Mouse (Mus musculus) midbrain, postnatal 0 days (tissue): ENCODE data around the gene Adprh. TPM values are rescaled to one million over a fixed set of nuclear protein-coding genes. Genes with fewer than 3 reads are reported as not detected.

Experiments
- ATAC-seq: fragments of 200-750 bp; cut with Nextera tagmentation; 2 replicates; pipeline ENCODE4 v1.8.0; 2017; ENCODE audit warnings: moderate number of reproducible peaks, mild to moderate bottlenecking, moderate TSS enrichment, moderate library complexity; ENCODE audit not compliant: low FRiP score
- DNase-seq: peaks from one replicate; pipeline ENCODE4 v3.0.0-alpha.2; 2015; ENCODE audit warnings: low spot score
- H3K27ac ChIP-seq: fragments of 300-500 bp; sonication (generic); 2 replicates; pipeline ENCODE4 v1.5.1; 2014; ENCODE audit warnings: low read depth, mild to moderate bottlenecking, low read length, mixed read lengths
- H3K27me3 ChIP-seq: fragments of 300-500 bp; sonication (generic); 2 replicates; pipeline ENCODE4 v1.6.1; 2014; ENCODE audit warnings: low read length, control low read depth, mixed read lengths; ENCODE audit not compliant: insufficient read depth
- H3K36me3 ChIP-seq: fragments of 300-500 bp; sonication (generic); 2 replicates; pipeline ENCODE4 v1.6.1; 2014; ENCODE audit warnings: low read length, control low read depth, mixed read lengths; ENCODE audit not compliant: insufficient read depth
- H3K4me1 ChIP-seq: fragments of 300-500 bp; sonication (generic); 2 replicates; pipeline ENCODE4 v1.6.1; 2014; ENCODE audit warnings: mild to moderate bottlenecking, control low read depth, antibody characterized with exemption, low read length, mixed read lengths; ENCODE audit not compliant: insufficient read depth
- H3K4me2 ChIP-seq: fragments of 300-500 bp; sonication (generic); 2 replicates; pipeline ENCODE4 v1.6.1; 2014; ENCODE audit warnings: low read depth, mild to moderate bottlenecking, low read length, mixed read lengths; ENCODE audit not compliant: poor library complexity, severe bottlenecking
- H3K4me3 ChIP-seq: fragments of 300-500 bp; sonication (generic); 2 replicates; pipeline ENCODE4 v1.5.1; 2014; ENCODE audit warnings: low read depth, mild to moderate bottlenecking, low read length, moderate library complexity
- H3K9ac ChIP-seq: fragments of 300-500 bp; sonication (generic); replicated peaks from 2 replicates; pipeline ENCODE4 v1.6.1; 2014; ENCODE audit warnings: mild to moderate bottlenecking, low read length, moderate library complexity, mixed read lengths; ENCODE audit not compliant: poor library complexity, severe bottlenecking
- H3K9me3 ChIP-seq: fragments of 300-500 bp; sonication (generic); 2 replicates; pipeline ENCODE4 v1.6.1; 2016; ENCODE audit warnings: low read length, control low read depth
- CTCF ChIP-seq: IDR thresholded peaks from 2 replicates; pipeline ENCODE4 v1.5.1; 2016; ENCODE audit warnings: antibody characterized with exemption, mild to moderate bottlenecking
- WGBS: fragments of 180-500 bp; shearing (Covaris S2); extraction: QIAGEN DNeasy Blood & Tissue Kit; methylation state at CpG from one replicate; pipeline ENCODE4 v1.1.7; 2014; 5-methylcytosine and 5-hydroxymethylcytosine counted together
- polyA plus RNA-seq: library from polyadenylated mRNA; unstranded; fragments of >200 nt; fragmentation: Nextera tagmentation; extraction: Ambion mirVana; gene quantifications from 2 replicates; pipeline ENCODE4 v1.2.1, GENCODE M21; 2015
- total RNA-seq: library from RNA; depleted of rRNA; stranded (reverse); fragments of >200 nt; gene quantifications from 2 replicates; pipeline ENCODE4 v1.2.3, GENCODE M21; 2014

Adprh gene
- total and polyA plus RNA-seq, 2 experiments from 2014 or later: 50.4 to 148 TPM

- ATAC-seq: no peak
- 65% methylated on average over 4 of the region's 4 CpGs for WGBS
- Histone ChIP-seq H3K9ac (no peak overlapping the region), H3K4me2 (peak overlapping the region; percentile 55), H3K4me3 (no peak overlapping the region), H3K27me3 (no peaks in the 10 kb centered on the region), H3K36me3 (no peaks in the 10 kb centered on the region), H3K9me3 (no peaks in the 10 kb centered on the region), H3K4me1 (no peaks in the 10 kb centered on the region), H3K27ac (no peak overlapping the region)
- no peak for TF ChIP-seq CTCF
- no peak for DNase-seq
These were observed 23.3 kb upstream of the Adprh start for GRCm38 (mm10) chr16:38475681-38476311.

GRCm38 (mm10) chr16:38474677-38475286, 22.3 kb upstream of the Adprh start:
- no peak for TF ChIP-seq CTCF
- no peak for DNase-seq
- Histone ChIP-seq H3K9ac (no peak overlapping the region), H3K4me1 (no peaks in the 10 kb centered on the region), H3K4me3 (no peak overlapping the region), H3K27me3 (no peaks in the 10 kb centered on the region), H3K27ac (no peak overlapping the region), H3K36me3 (no peaks in the 10 kb centered on the region), H3K4me2 (no peak overlapping the region), H3K9me3 (no peaks in the 10 kb centered on the region)
- no peak for ATAC-seq
- WGBS: 93% methylated on average over 9 of the region's 9 CpGs

- no peak for ATAC-seq
- TF ChIP-seq CTCF: no peak
- H3K4me2 ChIP-seq: no peak overlapping the region
These were observed 21.2 kb upstream of the Adprh start for GRCm38 (mm10) chr16:38473661-38474060.

GRCm38 (mm10) chr16:38472507-38472873, 20.0 kb upstream of the Adprh start:
- Histone ChIP-seq H3K27me3 (no peaks in the 10 kb centered on the region), H3K36me3 (no peaks in the 10 kb centered on the region), H3K9ac (no peak overlapping the region), H3K4me2 (no peak overlapping the region), H3K9me3 (no peaks in the 10 kb centered on the region), H3K4me3 (no peak overlapping the region), H3K27ac (no peak overlapping the region), H3K4me1 (no peaks in the 10 kb centered on the region)
- DNase-seq: no peak
- ATAC-seq: no peak
- 93% methylated on average over 5 of the region's 5 CpGs for WGBS
- TF ChIP-seq CTCF: no peak

More at GRCm38 (mm10) chr16:38473661-38474060, 21.2 kb upstream of the Adprh start:
- no peak for DNase-seq
- Histone ChIP-seq H3K9me3 (no peaks in the 10 kb centered on the region), H3K4me3 (no peak overlapping the region), H3K36me3 (no peaks in the 10 kb centered on the region), H3K27ac (no peak overlapping the region), H3K27me3 (no peaks in the 10 kb centered on the region), H3K4me1 (no peaks in the 10 kb centered on the region), H3K9ac (no peak overlapping the region)
- 94% methylated on average over 5 of the region's 5 CpGs for WGBS

GRCm38 (mm10) chr16:38471697-38472506, 19.4 kb upstream of the Adprh start:
- ATAC-seq: no peak
- Histone ChIP-seq H3K27ac (no peak overlapping the region), H3K36me3 (no peaks in the 10 kb centered on the region), H3K4me1 (no peaks in the 10 kb centered on the region), H3K4me3 (no peak overlapping the region), H3K27me3 (no peaks in the 10 kb centered on the region), H3K9ac (no peak overlapping the region), H3K4me2 (no peak overlapping the region), H3K9me3 (no peaks in the 10 kb centered on the region)
- WGBS: 86% methylated on average over 11 of the region's 11 CpGs
- no peak for TF ChIP-seq CTCF
- DNase-seq: no peak

- H3K4me3 ChIP-seq: no peak overlapping the region
- no peak overlapping the region for H3K9ac ChIP-seq
- H3K9me3 ChIP-seq: no peaks in the 10 kb centered on the region
- H3K27ac ChIP-seq: no peak overlapping the region
- WGBS: 71% methylated on average over 8 of the region's 8 CpGs
- ATAC-seq (no peak), DNase-seq (no peak)
- H3K4me2 ChIP-seq: no peak overlapping the region
- no peaks in the 10 kb centered on the region for H3K27me3 ChIP-seq
- no peaks in the 10 kb centered on the region for H3K4me1 ChIP-seq
- TF ChIP-seq CTCF: no peak
- no peaks in the 10 kb centered on the region for H3K36me3 ChIP-seq
These were observed 16.9 kb upstream of the Adprh start for GRCm38 (mm10) chr16:38469437-38469836.
